Mouse (Mus musculus): ENCODE data around the gene Olfr1033. TPM values are rescaled to one million over a fixed set of nuclear protein-coding genes. Genes with fewer than 3 reads are reported as not detected.
"Not testable (repeated sequence)": the region's sequence is repeated elsewhere in the genome, so short reads cannot be mapped to it uniquely, and the experiment has no call there.

Gene Olfr1033
- total RNA-seq (2021), result not detected
- long read RNA-seq, experiment 1, result 0 reads
- long read RNA-seq, experiment 2, result 0 reads

- H3K27ac ChIP-seq; DNase-seq (ENCODE audit: low spot score in 2 of 2): not testable (repeated sequence)
- H3K4me3 ChIP-seq, result peak within 1 kb of the TSS; percentile 33; the same call in 1 of the 2 replicates
Observed at GRCm38 (mm10) chr2:86020406-86020805, at the start of gene Olfr1033. Gene Olfr1033 (plus strand): TSS chr2:86020633.

GRCm38 (mm10) chr2:85973595-85973994 lies 46.8 kb upstream of the Olfr1033 start, which contains the start of gene Olfr1029:
Gene Olfr1029 (plus strand): TSS chr2:85973895.
- no peak within 1 kb of the TSS for H3K4me3 ChIP-seq
- no peak within 1 kb of the TSS for H3K27ac ChIP-seq
- TF ChIP-seq CTCF (conservative IDR thresholded peaks at IDR 0.05), result no peak
- no peak for DNase-seq (ENCODE audit: low spot score in 2 of 2)

- no peak within 1 kb of the TSS for H3K27ac ChIP-seq
- no peak for TF ChIP-seq CTCF (conservative IDR thresholded peaks at IDR 0.05)
- no peak within 1 kb of the TSS for H3K4me3 ChIP-seq
- DNase-seq (ENCODE audit: low spot score in 2 of 2), result no peak
Observed at GRCm38 (mm10) chr2:85978976-85979375, 41.5 kb upstream of the Olfr1033 start, which contains the start of gene Olfr1030. Gene Olfr1030 (plus strand): TSS chr2:85979276.

GRCm38 (mm10) chr2:85990004-85990403 lies 30.4 kb upstream of the Olfr1033 start, which contains the start of gene Olfr1031:
Gene Olfr1031 (plus strand): TSS chr2:85990304.
- H3K27ac ChIP-seq, result no peak within 1 kb of the TSS
- no peak for TF ChIP-seq CTCF (conservative IDR thresholded peaks at IDR 0.05)
- DNase-seq (ENCODE audit: low spot score in 2 of 2), result no peak
- H3K4me3 ChIP-seq, result no peak within 1 kb of the TSS

- TF ChIP-seq CTCF (conservative IDR thresholded peaks at IDR 0.05), result no peak
- H3K4me3 ChIP-seq, result no peak within 1 kb of the TSS
- no peak for DNase-seq (ENCODE audit: low spot score in 2 of 2)
- no peak within 1 kb of the TSS for H3K27ac ChIP-seq
Observed at GRCm38 (mm10) chr2:86005240-86005639, 15.2 kb upstream of the Olfr1033 start, which contains the start of gene Olfr1032. Gene Olfr1032 (plus strand): TSS chr2:86005540.

GRCm38 (mm10) chr2:86021518-86021917 lies 1.1 kb downstream of the Olfr1033 start:
- DNase-seq (ENCODE audit: low spot score in 2 of 2); H3K27ac ChIP-seq; H3K4me3 ChIP-seq: not testable (repeated sequence)

- no peak for DNase-seq (ENCODE audit: low spot score in 2 of 2)
- Histone ChIP-seq H3K4me3 (no peak within 1 kb of the TSS), H3K27ac (no peak within 1 kb of the TSS)
- TF ChIP-seq CTCF (conservative IDR thresholded peaks at IDR 0.05), result no peak
Observed at GRCm38 (mm10) chr2:86045561-86045960, 25.1 kb downstream of the Olfr1033 start, which contains the start of gene Olfr1034. Gene Olfr1034 (plus strand): TSS chr2:86045861.

GRCm38 (mm10) chr2:86050777-86051176 lies 30.3 kb downstream of the Olfr1033 start:
- DNase-seq (ENCODE audit: low spot score in 2 of 2); H3K4me3 ChIP-seq; H3K27ac ChIP-seq: not testable (repeated sequence)

- DNase-seq (ENCODE audit: low spot score in 2 of 2); H3K4me3 ChIP-seq; H3K27ac ChIP-seq: not testable (repeated sequence)
Observed at GRCm38 (mm10) chr2:86063766-86064165, 43.3 kb downstream of the Olfr1033 start.

GRCm38 (mm10) chr2:86070189-86070588 lies 49.8 kb downstream of the Olfr1033 start:
- no peak overlapping the region for H3K27ac ChIP-seq
- TF ChIP-seq CTCF (conservative IDR thresholded peaks at IDR 0.05), result no peak
- DNase-seq (ENCODE audit: low spot score in 2 of 2), result no peak
- H3K4me3 ChIP-seq, result no peak overlapping the region

- H3K27ac ChIP-seq; H3K4me3 ChIP-seq; DNase-seq (ENCODE audit: low spot score in 2 of 2): not testable (repeated sequence)
Observed at GRCm38 (mm10) chr2:86073692-86074091, 53.3 kb downstream of the Olfr1033 start, which contains the start of gene Olfr1036. Gene Olfr1036 (plus strand): TSS chr2:86073992.

- H3K4me3 ChIP-seq; DNase-seq (ENCODE audit: low spot score in 2 of 2); H3K27ac ChIP-seq: not testable (repeated sequence)
Observed at GRCm38 (mm10) chr2:86080478-86080877, 60.0 kb downstream of the Olfr1033 start.

- Histone ChIP-seq H3K4me3 (no peak within 1 kb of the TSS), H3K27ac (no peak within 1 kb of the TSS)
- no peak for DNase-seq (ENCODE audit: low spot score in 2 of 2)
- no peak for TF ChIP-seq CTCF (conservative IDR thresholded peaks at IDR 0.05)
Observed at GRCm38 (mm10) chr2:86087285-86087684, 66.9 kb downstream of the Olfr1033 start, which contains the start of gene Olfr1037. Gene Olfr1037 (minus strand): TSS chr2:86087385.

Other genes with a start within 250 kb of the Olfr1033 start
- not detected for gene Olfr1014, start 247.9 kb upstream of the Olfr1033 start, total RNA-seq (2021)
- not detected for gene Olfr1015, start 238.6 kb upstream of the Olfr1033 start, total RNA-seq (2021)
- not detected for gene Olfr1016, start 218.1 kb upstream of the Olfr1033 start, total RNA-seq (2021)
- gene Olfr1018, start 202.2 kb upstream of the Olfr1033 start, total RNA-seq (2021), result not detected
- gene Olfr1019, start 175.2 kb upstream of the Olfr1033 start, total RNA-seq (2021), result not detected
- gene Olfr1020, start 173.6 kb upstream of the Olfr1033 start, total RNA-seq (2021), result not detected
- gene Olfr1022, start 152.0 kb upstream of the Olfr1033 start, total RNA-seq (2021), result not detected
- gene Olfr1023, start 135.0 kb upstream of the Olfr1033 start, total RNA-seq (2021), result not detected
- not detected for gene Olfr1024, start 115.6 kb upstream of the Olfr1033 start, total RNA-seq (2021)
- not detected for gene Olfr1025-ps1, start 105.4 kb upstream of the Olfr1033 start, total RNA-seq (2021)
- gene Olfr1026, start 99.1 kb upstream of the Olfr1033 start, total RNA-seq (2021), result not detected
- gene Olfr1028, start 70.2 kb upstream of the Olfr1033 start, total RNA-seq (2021), result under 1 TPM in 1 of 2 experiments, not detected in 1; 0.10 TPM
- not detected for gene Olfr1029, start 46.7 kb upstream of the Olfr1033 start, total RNA-seq (2021)
- gene Olfr1030, start 41.4 kb upstream of the Olfr1033 start, total RNA-seq (2021), result not detected
- not detected for gene Olfr1031, start 30.3 kb upstream of the Olfr1033 start, total RNA-seq (2021)
- gene Olfr1032, start 15.1 kb upstream of the Olfr1033 start, total RNA-seq (2021), result not detected
- not detected for gene Olfr1034, start 25.2 kb downstream of the Olfr1033 start, total RNA-seq (2021)
- gene Olfr1036, start 53.4 kb downstream of the Olfr1033 start, total RNA-seq (2021), result not detected
- gene Olfr1037, start 66.8 kb downstream of the Olfr1033 start, total RNA-seq (2021), result not detected
- gene Olfr1039, start 115.3 kb downstream of the Olfr1033 start, total RNA-seq (2021), result not detected
- gene Olfr1040, start 126.1 kb downstream of the Olfr1033 start, total RNA-seq (2021), result not detected
- not detected for gene Olfr1042, start 141.2 kb downstream of the Olfr1033 start, total RNA-seq (2021)
- not detected for gene Olfr1043, start 146.9 kb downstream of the Olfr1033 start, total RNA-seq (2021)
- gene Olfr1044, start 157.2 kb downstream of the Olfr1033 start, total RNA-seq (2021), result not detected
- gene Olfr52, start 165.1 kb downstream of the Olfr1033 start, total RNA-seq (2021), result not detected
- gene Olfr1045, start 182.4 kb downstream of the Olfr1033 start, total RNA-seq (2021), result not detected
- not detected for gene Olfr1046, start 198.7 kb downstream of the Olfr1033 start, total RNA-seq (2021)
- gene Olfr1047, start 210.8 kb downstream of the Olfr1033 start, total RNA-seq (2021), result not detected
- gene Olfr1048, start 219.7 kb downstream of the Olfr1033 start, total RNA-seq (2021), result not detected
- not detected for gene Olfr1049, start 237.7 kb downstream of the Olfr1033 start, total RNA-seq (2021)

Measured in layer of hippocampus, adult 2 months (tissue).